Mouse (Mus musculus) megakaryocyte, embryonic 14.5 days (primary cell): ENCODE results near the gene Fhl5. TPM values are rescaled to one million over a fixed set of nuclear protein-coding genes. Genes with fewer than 3 reads are reported as not detected.
"Not testable (repeated sequence)": the region's sequence is repeated elsewhere in the genome, so short reads cannot be mapped to it uniquely, and the experiment has no call there.

Experiments
- H3K27me3 ChIP-seq: replicated peaks from 2 replicates; pipeline ENCODE3; 2012; ENCODE audit warnings: inconsistent platforms
- H3K36me3 ChIP-seq: replicated peaks from 2 replicates; pipeline ENCODE3; 2012; ENCODE audit warnings: low read length, inconsistent platforms, mixed read lengths
- H3K4me1 ChIP-seq: 2 replicates; pipeline ENCODE4 v1.6.1; 2012; ENCODE audit warnings: inconsistent platforms
- H3K4me3 ChIP-seq: replicated peaks from 2 replicates; pipeline ENCODE3; 2012; ENCODE audit warnings: moderate library complexity, mild to moderate bottlenecking, inconsistent platforms
- H3K9me3 ChIP-seq: 2 replicates; pipeline ENCODE4 v1.6.1; 2012; ENCODE audit warnings: inconsistent platforms
- FLI1 ChIP-seq: IDR thresholded peaks from 2 replicates; pipeline ENCODE4 v1.6.1; 2012; ENCODE audit warnings: low read length, inconsistent platforms, mixed read lengths
- GATA1 ChIP-seq: IDR thresholded peaks from 3 replicates; pipeline ENCODE4 v1.6.1; 2012; ENCODE audit warnings: mixed read lengths, low read length, inconsistent platforms, borderline replicate concordance
- polyA plus RNA-seq: library from polyadenylated mRNA; stranded (reverse); fragments of >175 nt; gene quantifications from 2 replicates; pipeline ENCODE4 v1.2.3, GENCODE M21; 2012; ENCODE audit warnings: low replicate concordance; ENCODE audit not compliant: insufficient read depth

Fhl5 gene
- polyA plus RNA-seq = not detected in 2 replicates

- Histone ChIP-seq H3K27me3 (no peaks in the 10 kb centered on the region), H3K4me1 (no peaks in the 10 kb centered on the region), H3K9me3 (no peaks in the 10 kb centered on the region), H3K4me3 (no peak within 1 kb of the TSS), H3K36me3 (peaks cover 1% of the 10 kb centered on the region)
- TF ChIP-seq GATA1 = no peak
- no peak for TF ChIP-seq FLI1
Measured at GRCm38 (mm10) chr4:25242776-25243175, at the start of gene Fhl5. TSS of gene Fhl5 (minus strand) at chr4:25242876.

- H3K36me3 ChIP-seq, H3K9me3 ChIP-seq, H3K27me3 ChIP-seq, H3K4me3 ChIP-seq: not testable (repeated sequence)
- H3K4me1 ChIP-seq = peaks cover 16% of the 10 kb centered on the region
Measured at GRCm38 (mm10) chr4:25285002-25285401, 42.3 kb upstream of the Fhl5 start.

- peaks cover 16% of the 10 kb centered on the region for H3K4me1 ChIP-seq
- no peak for TF ChIP-seq FLI1
- TF ChIP-seq GATA1 = no peak
- peak within 1 kb of the TSS; percentile 97 for H3K4me3 ChIP-seq
- H3K27me3 ChIP-seq = no peaks in the 10 kb centered on the region
- H3K9me3 ChIP-seq = no peaks in the 10 kb centered on the region; the same call in 1 of the 2 replicates
- H3K36me3 ChIP-seq = peaks cover 31% of the 10 kb centered on the region
Measured at GRCm38 (mm10) chr4:25281671-25282038, 39.0 kb upstream of the Fhl5 start, which contains the start of gene Ufl1. TSS of gene Ufl1 (minus strand) at chr4:25281821.

GRCm38 (mm10) chr4:25280938-25281670, 38.4 kb upstream of the Fhl5 start:
- no peaks in the 10 kb centered on the region; the same call in 1 of the 2 replicates for H3K9me3 ChIP-seq

GRCm38 (mm10) chr4:25272861-25273627, 30.4 kb upstream of the Fhl5 start:
- TF ChIP-seq GATA1 (no peak), FLI1 (no peak)

More at GRCm38 (mm10) chr4:25280938-25281670, 38.4 kb upstream of the Fhl5 start:
- Histone ChIP-seq H3K4me1 (peaks cover 16% of the 10 kb centered on the region), H3K36me3 (peaks cover 36% of the 10 kb centered on the region), H3K4me3 (peak overlapping the region; percentile 97), H3K27me3 (no peaks in the 10 kb centered on the region)
- no peak for TF ChIP-seq GATA1
- TF ChIP-seq FLI1 = no peak

GRCm38 (mm10) chr4:25271926-25272325, 29.2 kb upstream of the Fhl5 start:
- Histone ChIP-seq H3K27me3 (no peaks in the 10 kb centered on the region), H3K36me3 (peaks cover 100% of the 10 kb centered on the region), H3K9me3 (no peaks in the 10 kb centered on the region; the same call in 1 of the 2 replicates), H3K4me1 (peaks cover 4% of the 10 kb centered on the region; the same call in 1 of the 2 replicates), H3K4me3 (no peak overlapping the region)
- no peak for TF ChIP-seq GATA1
- no peak for TF ChIP-seq FLI1

More at GRCm38 (mm10) chr4:25272861-25273627, 30.4 kb upstream of the Fhl5 start:
- H3K36me3 ChIP-seq = peaks cover 100% of the 10 kb centered on the region
- no peaks in the 10 kb centered on the region for H3K27me3 ChIP-seq
- H3K4me1 ChIP-seq = peaks cover 4% of the 10 kb centered on the region; the same call in 1 of the 2 replicates
- H3K9me3 ChIP-seq = no peaks in the 10 kb centered on the region; the same call in 1 of the 2 replicates
- H3K4me3 ChIP-seq = no peak overlapping the region

- Histone ChIP-seq H3K27me3 (no peaks in the 10 kb centered on the region), H3K4me3 (no peak overlapping the region), H3K9me3 (no peaks in the 10 kb centered on the region), H3K36me3 (peaks cover 91% of the 10 kb centered on the region), H3K4me1 (peaks cover 7% of the 10 kb centered on the region)
- no peak for TF ChIP-seq FLI1
Measured at GRCm38 (mm10) chr4:25267144-25267543, 24.5 kb upstream of the Fhl5 start.

GRCm38 (mm10) chr4:25257822-25258398, 15.2 kb upstream of the Fhl5 start:
- Histone ChIP-seq H3K27me3 (no peaks in the 10 kb centered on the region), H3K4me1 (no peaks in the 10 kb centered on the region; the same call in 1 of the 2 replicates), H3K9me3 (no peaks in the 10 kb centered on the region), H3K4me3 (no peak overlapping the region), H3K36me3 (peaks cover 85% of the 10 kb centered on the region)
- TF ChIP-seq GATA1 = no peak
- no peak for TF ChIP-seq FLI1

- H3K9me3 ChIP-seq, H3K27me3 ChIP-seq, H3K4me1 ChIP-seq, H3K4me3 ChIP-seq, H3K36me3 ChIP-seq: not testable (repeated sequence)
Measured at GRCm38 (mm10) chr4:25235663-25236062, 7.0 kb downstream of the Fhl5 start.

- H3K4me3 ChIP-seq, H3K4me1 ChIP-seq: not testable (repeated sequence)
Measured at GRCm38 (mm10) chr4:25233767-25234166, 8.9 kb downstream of the Fhl5 start.

More at GRCm38 (mm10) chr4:25233767-25234166, 8.9 kb downstream of the Fhl5 start:
- not testable (repeated sequence) for H3K27me3 ChIP-seq, H3K9me3 ChIP-seq, H3K36me3 ChIP-seq
